Mouse (Mus musculus) forebrain, postnatal 0 days (tissue): ENCODE measurements around the gene Zfp429. TPM values are rescaled to one million over a fixed set of nuclear protein-coding genes. Genes with fewer than 3 reads are reported as not detected.

ENCODE experiments used
- ATAC-seq: fragments of 200-750 bp; cut with Nextera tagmentation; 2 replicates; pipeline ENCODE4 v1.8.0; 2017; ENCODE audit warnings: mild to moderate bottlenecking, moderate library complexity
- DNase-seq: peaks from one replicate; pipeline ENCODE4 v3.0.0-alpha.2; 2015
- H3K27ac ChIP-seq: fragments of 300-500 bp; sonication (generic); 2 replicates; pipeline ENCODE4 v1.5.1; 2014; ENCODE audit warnings: low read depth, mild to moderate bottlenecking, antibody characterized with exemption, low read length, moderate library complexity, mixed read lengths
- H3K27me3 ChIP-seq: fragments of 300-500 bp; sonication (generic); 2 replicates; pipeline ENCODE4 v1.6.1; 2014; ENCODE audit warnings: mild to moderate bottlenecking, low read length, mixed read lengths; ENCODE audit not compliant: insufficient read depth
- H3K36me3 ChIP-seq: fragments of 300-500 bp; sonication (generic); 2 replicates; pipeline ENCODE4 v1.6.1; 2014; ENCODE audit warnings: mild to moderate bottlenecking, moderate library complexity; ENCODE audit not compliant: insufficient read depth
- H3K4me1 ChIP-seq: fragments of 300-500 bp; sonication (generic); 2 replicates; pipeline ENCODE4 v1.6.1; 2014; ENCODE audit warnings: antibody characterized with exemption; ENCODE audit not compliant: insufficient read depth
- H3K4me2 ChIP-seq: fragments of 300-500 bp; sonication (generic); 2 replicates; pipeline ENCODE4 v1.6.1; 2014; ENCODE audit warnings: low read depth, mild to moderate bottlenecking, moderate library complexity
- H3K4me3 ChIP-seq: fragments of 300-500 bp; sonication (generic); 2 replicates; pipeline ENCODE4 v1.5.1; 2014; ENCODE audit warnings: low read depth, low read length, mixed read lengths
- H3K9ac ChIP-seq: fragments of 300-500 bp; sonication (generic); 2 replicates; pipeline ENCODE4 v1.6.1; 2014; ENCODE audit warnings: mild to moderate bottlenecking
- H3K9me3 ChIP-seq: fragments of 300-500 bp; sonication (generic); 2 replicates; pipeline ENCODE4 v1.6.1; 2016; ENCODE audit warnings: low read length
- CTCF ChIP-seq: sonication (generic); IDR thresholded peaks from 2 replicates; pipeline ENCODE4 v1.5.1; 2016; ENCODE audit warnings: antibody characterized with exemption, control low read depth, low read depth
- WGBS: fragments of 180-500 bp; shearing (Covaris S2); extraction: QIAGEN DNeasy Blood & Tissue Kit; methylation state at CpG from one replicate; pipeline ENCODE4 v1.1.7; 2014; 5-methylcytosine and 5-hydroxymethylcytosine counted together
- polyA plus RNA-seq: library from polyadenylated mRNA; unstranded; fragments of >200 nt; fragmentation: Nextera tagmentation; extraction: Ambion mirVana; gene quantifications from 2 replicates; pipeline ENCODE4 v1.2.1, GENCODE M21; 2015
- total RNA-seq: library from RNA; depleted of rRNA; stranded (reverse); fragments of >200 nt; gene quantifications from 2 replicates; pipeline ENCODE4 v1.2.3, GENCODE M21; 2014; rRNA removed

The Zfp429 gene
- total and polyA plus RNA-seq, 2 experiments from 2014 or later: 1.6 to 2.4 TPM

DNA sequence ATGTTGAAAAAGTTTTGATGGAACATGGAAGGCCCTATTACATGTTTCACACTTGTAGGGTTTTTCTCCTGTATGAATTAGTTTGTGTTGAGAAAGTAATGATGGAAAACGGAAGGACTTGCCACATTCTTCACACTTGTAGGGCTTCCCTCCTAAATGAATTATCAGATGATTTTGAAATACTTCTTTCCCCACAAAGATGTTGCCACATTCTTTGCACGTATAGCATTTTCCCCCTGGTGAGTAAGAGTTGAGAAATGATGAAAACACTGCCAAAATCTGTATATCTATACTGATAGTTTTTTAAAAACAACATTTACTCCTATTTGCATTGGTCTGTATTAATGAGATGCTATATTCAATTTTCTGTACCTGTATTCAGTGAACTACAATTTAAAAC is 56.2 kb downstream of the Zfp429 start:
- no peak overlapping the region for H3K9ac ChIP-seq
- H3K27me3 ChIP-seq: no peaks in the 10 kb centered on the region
- H3K36me3 ChIP-seq: no peaks in the 10 kb centered on the region
- TF ChIP-seq CTCF: no peak
- DNase-seq: no peak
- WGBS: 95% methylated on average over 2 of the region's 2 CpGs
- ATAC-seq: no peak
- no peaks in the 10 kb centered on the region for H3K9me3 ChIP-seq
- no peak overlapping the region for H3K4me2 ChIP-seq
- no peaks in the 10 kb centered on the region for H3K4me1 ChIP-seq
- no peak overlapping the region for H3K27ac ChIP-seq
- H3K4me3 ChIP-seq: no peak overlapping the region

Other genes starting within 250 kb of the Zfp429 start
- 2.9 and 7.8 TPM in 2 replicates for gene Rsl1, start 226.6 kb downstream of the Zfp429 start, total RNA-seq
- 2.9 and 3.3 TPM in 2 replicates for gene Rsl1, start 226.6 kb downstream of the Zfp429 start, polyA plus RNA-seq
- 2.5 and 3.2 TPM in 2 replicates for gene Zfp455, start 205.3 kb downstream of the Zfp429 start, total RNA-seq
- 0.67 and 1.2 TPM in 2 replicates for gene Zfp455, start 205.3 kb downstream of the Zfp429 start, polyA plus RNA-seq
- 15.5 and 16.6 TPM in 2 replicates for gene Zfp458, start 121.4 kb downstream of the Zfp429 start, total RNA-seq
- 2.9 and 3.1 TPM in 2 replicates for gene Zfp458, start 121.4 kb downstream of the Zfp429 start, polyA plus RNA-seq
- gene Zfp457, start 93.3 kb downstream of the Zfp429 start, total RNA-seq: 0.81 and 1.5 TPM in 2 replicates
- 0.31 and 0.41 TPM in 2 replicates for gene Zfp457, start 93.3 kb downstream of the Zfp429 start, polyA plus RNA-seq
- 3.0 and 3.2 TPM in 2 replicates for gene Zfp595, start 67.2 kb downstream of the Zfp429 start, total RNA-seq
- 0.50 and 0.54 TPM in 2 replicates for gene Zfp595, start 67.2 kb downstream of the Zfp429 start, polyA plus RNA-seq
- gene Gm28044, start 39.3 kb downstream of the Zfp429 start, total RNA-seq: not detected in 2 replicates
- gene Gm28044, start 39.3 kb downstream of the Zfp429 start, polyA plus RNA-seq: not detected in 2 replicates
- 1.2 and 2.0 TPM in 2 replicates for gene Zfp953, start 39.2 kb downstream of the Zfp429 start, total RNA-seq
- gene Zfp953, start 39.2 kb downstream of the Zfp429 start, polyA plus RNA-seq: 0.19 and 0.39 TPM in 2 replicates
- not detected in 2 replicates for gene Gm28041, start 24.1 kb downstream of the Zfp429 start, total RNA-seq
- gene Gm28041, start 24.1 kb downstream of the Zfp429 start, polyA plus RNA-seq: not detected in 2 replicates
- gene Zfp456, start 24.0 kb downstream of the Zfp429 start, total RNA-seq: 0.57 and 1.1 TPM in 2 replicates
- gene Zfp456, start 24.0 kb downstream of the Zfp429 start, polyA plus RNA-seq: 0.18 and 0.23 TPM in 2 replicates
- 1.9 and 2.1 TPM in 2 replicates for gene Zfp459, start 21.6 kb upstream of the Zfp429 start, total RNA-seq
- gene Zfp459, start 21.6 kb upstream of the Zfp429 start, polyA plus RNA-seq: 0.53 and 0.71 TPM in 2 replicates
- gene Zfp874a, start 51.8 kb upstream of the Zfp429 start, total RNA-seq: 10.0 and 12.8 TPM in 2 replicates
- 3.6 and 4.7 TPM in 2 replicates for gene Zfp874a, start 51.8 kb upstream of the Zfp429 start, polyA plus RNA-seq
- 9.3 and 17.5 TPM in 2 replicates for gene Zfp874b, start 84.4 kb upstream of the Zfp429 start, total RNA-seq
- 2.3 TPM in 2 replicates for gene Zfp874b, start 84.4 kb upstream of the Zfp429 start, polyA plus RNA-seq
- 4.9 and 9.2 TPM in 2 replicates for gene Zfp58, start 100.7 kb upstream of the Zfp429 start, total RNA-seq
- 3.6 and 4.9 TPM in 2 replicates for gene Zfp58, start 100.7 kb upstream of the Zfp429 start, polyA plus RNA-seq
- gene Gm26965, start 126.3 kb upstream of the Zfp429 start, total RNA-seq: 0.43 TPM in 1 of 2 replicates, not detected in the other
- 0.19 TPM in 1 of 2 replicates, not detected in the other for gene Gm26965, start 126.3 kb upstream of the Zfp429 start, polyA plus RNA-seq
- 26.8 and 29.2 TPM in 2 replicates for gene Zfp87, start 126.4 kb upstream of the Zfp429 start, total RNA-seq
- gene Zfp87, start 126.4 kb upstream of the Zfp429 start, polyA plus RNA-seq: 33.9 and 40.1 TPM in 2 replicates
- 19.3 and 20.9 TPM in 2 replicates for gene Zfp748, start 154.0 kb upstream of the Zfp429 start, total RNA-seq
- 6.8 and 7.1 TPM in 2 replicates for gene Zfp748, start 154.0 kb upstream of the Zfp429 start, polyA plus RNA-seq
- gene Zfp729b, start 209.9 kb upstream of the Zfp429 start, total RNA-seq: 17.9 and 18.9 TPM in 2 replicates
- 4.2 and 4.3 TPM in 2 replicates for gene Zfp729b, start 209.9 kb upstream of the Zfp429 start, polyA plus RNA-seq
- not detected in 2 replicates for gene Gm49345, start 237.9 kb upstream of the Zfp429 start, total RNA-seq
- gene Gm49345, start 237.9 kb upstream of the Zfp429 start, polyA plus RNA-seq: 1.7 and 2.2 TPM in 2 replicates
- gene Zfp729a, start 238.0 kb upstream of the Zfp429 start, total RNA-seq: 7.8 and 9.1 TPM in 2 replicates
- gene Zfp729a, start 238.0 kb upstream of the Zfp429 start, polyA plus RNA-seq: 2.6 and 3.1 TPM in 2 replicates